Mouse (Mus musculus): ENCODE results near the gene Dld.

Dld gene

GRCm38 (mm10) chr12:31350944-31351928, at the start of gene Dld:
Dld (minus strand) TSS chr12:31351453.
- DNase-seq: peak; percentile 98

GRCm38 (mm10) chr12:31400821-31401220, 49.6 kb upstream of the Dld start:
- DNase-seq: no peak

GRCm38 (mm10) chr12:31397709-31398108, 46.5 kb upstream of the Dld start:
- DNase-seq: no peak

GRCm38 (mm10) chr12:31395895-31396294, 44.6 kb upstream of the Dld start:
- no peak for DNase-seq

- DNase-seq: no peak
Measured at GRCm38 (mm10) chr12:31391696-31392095, 40.4 kb upstream of the Dld start.

GRCm38 (mm10) chr12:31390571-31390970, 39.3 kb upstream of the Dld start, which contains the start of gene Slc26a3:
Slc26a3 (plus strand) TSS chr12:31390871.
- DNase-seq: no peak

GRCm38 (mm10) chr12:31387303-31387702, 36.0 kb upstream of the Dld start:
- no peak for DNase-seq

GRCm38 (mm10) chr12:31382451-31382850, 31.2 kb upstream of the Dld start:
- DNase-seq: no peak

GRCm38 (mm10) chr12:31380878-31381277, 29.6 kb upstream of the Dld start:
- DNase-seq: no peak

GRCm38 (mm10) chr12:31377241-31377640, 26.0 kb upstream of the Dld start:
- no peak for DNase-seq

- no peak for DNase-seq
Measured at GRCm38 (mm10) chr12:31376326-31376950, 25.2 kb upstream of the Dld start.

GRCm38 (mm10) chr12:31375283-31375615, 24.0 kb upstream of the Dld start:
- no peak for DNase-seq

- peak; percentile 71 for DNase-seq
Measured at GRCm38 (mm10) chr12:31374603-31375282, 23.5 kb upstream of the Dld start.

- DNase-seq: no peak
Measured at GRCm38 (mm10) chr12:31369656-31370055, 18.4 kb upstream of the Dld start.

GRCm38 (mm10) chr12:31369118-31369517, 17.9 kb upstream of the Dld start:
- no peak for DNase-seq

GRCm38 (mm10) chr12:31367721-31368120, 16.5 kb upstream of the Dld start:
- DNase-seq: no peak

- DNase-seq: no peak
Measured at GRCm38 (mm10) chr12:31366428-31366827, 15.2 kb upstream of the Dld start.

- DNase-seq: no peak
Measured at GRCm38 (mm10) chr12:31350191-31350943, 886 bp downstream of the Dld start.

GRCm38 (mm10) chr12:31333261-31333660, 18.0 kb downstream of the Dld start:
- DNase-seq: no peak

GRCm38 (mm10) chr12:31327139-31327538, 24.1 kb downstream of the Dld start:
- no peak for DNase-seq

- DNase-seq: no peak
Measured at GRCm38 (mm10) chr12:31323136-31323695, 28.0 kb downstream of the Dld start.

GRCm38 (mm10) chr12:31321532-31321931, 29.7 kb downstream of the Dld start:
- DNase-seq: no peak
